Mouse (Mus musculus) retina, postnatal 1 day (tissue): ENCODE data around the gene Maml1.

Experiments
- DNase-seq: peaks from one replicate; pipeline ENCODE4 v3.0.0-alpha.2; 2012

The Maml1 gene

DNA sequence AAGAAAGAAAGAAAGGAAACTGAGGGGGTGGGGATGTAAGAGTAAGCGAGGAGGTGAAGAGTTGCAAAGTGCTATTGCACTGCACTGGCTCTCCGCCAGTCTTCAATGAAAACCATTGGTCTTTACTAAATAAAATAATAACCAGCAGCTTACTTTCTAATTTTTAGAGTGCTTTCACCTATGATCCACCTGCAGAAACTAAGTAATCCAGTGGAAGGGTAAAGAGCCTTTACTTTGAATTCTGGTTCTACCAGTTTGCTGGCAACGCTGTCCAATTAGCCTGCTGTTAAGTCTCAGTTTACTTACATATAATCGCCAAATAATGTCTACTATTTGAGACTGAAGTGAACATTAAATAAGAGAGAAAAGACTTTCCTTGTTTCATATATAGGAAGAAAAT is 13.1 kb downstream of the Maml1 start:
- DNase-seq, result no peak

DNA sequence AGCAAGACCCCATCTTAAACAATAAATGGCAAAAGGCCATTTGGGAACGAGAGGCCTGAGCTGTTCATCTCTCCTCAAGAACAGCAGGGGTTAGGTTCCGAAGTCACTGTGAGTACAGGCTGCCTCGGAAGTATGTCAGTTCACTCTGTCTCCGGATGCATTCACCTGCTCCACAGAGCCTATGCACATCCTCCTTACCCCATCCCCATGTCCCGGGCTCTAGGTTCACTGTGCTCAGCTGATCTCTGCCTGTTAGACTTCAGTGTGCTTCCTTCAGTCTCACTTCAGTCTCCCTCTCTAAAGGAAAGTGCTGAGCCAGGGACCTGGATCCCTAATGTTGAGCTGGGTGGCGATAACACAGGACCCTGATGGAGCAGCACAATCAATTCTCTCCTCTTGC is 14.4 kb downstream of the Maml1 start:
- no peak for DNase-seq

DNA sequence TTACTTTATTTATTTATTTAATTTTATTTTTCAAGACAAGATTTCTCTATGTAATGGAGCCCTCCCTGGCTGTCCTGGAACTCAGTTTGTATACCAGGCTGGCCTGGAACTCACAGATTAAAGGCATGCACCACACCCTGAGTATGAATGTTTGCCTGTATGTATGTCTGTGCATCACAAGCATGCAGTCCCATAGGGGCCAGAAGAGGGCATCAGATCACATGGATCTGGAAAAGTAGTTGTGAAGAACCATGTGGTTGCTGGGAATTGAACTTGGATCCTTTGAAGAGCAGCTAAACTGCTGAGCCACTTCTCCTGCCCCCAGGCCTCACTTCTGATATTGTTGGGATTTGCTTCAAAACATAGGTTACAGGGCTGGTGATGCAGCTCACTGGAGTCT is 15.1 kb downstream of the Maml1 start:
- no peak for DNase-seq

DNA sequence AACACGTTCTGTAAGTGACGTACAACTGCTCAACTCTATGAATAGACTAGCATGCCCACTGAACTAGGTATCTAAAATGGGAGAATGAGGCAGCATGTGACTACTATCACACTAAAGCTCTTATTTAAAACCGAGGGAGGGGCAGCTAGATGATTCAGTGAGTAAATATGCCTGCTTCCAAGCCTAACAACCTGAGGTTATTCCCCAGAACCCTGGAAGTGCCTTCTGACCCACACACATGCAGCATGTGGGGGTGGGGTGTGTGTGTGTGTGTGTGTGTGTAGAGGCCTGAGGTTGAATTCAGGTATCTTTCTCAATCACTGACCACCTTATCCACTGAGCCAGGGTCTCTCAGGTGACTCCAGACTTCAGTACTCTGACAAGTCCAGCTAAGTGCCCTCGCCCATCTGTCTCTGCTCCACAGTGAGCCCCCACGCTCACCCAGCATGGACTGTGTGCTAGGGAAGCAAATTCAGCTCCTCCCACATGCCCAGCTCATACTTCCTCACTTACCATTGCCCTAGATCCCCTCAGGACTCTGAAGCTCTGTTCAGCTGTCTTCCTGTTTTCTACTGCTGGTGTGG is 16.5 kb downstream of the Maml1 start:
- no peak for DNase-seq

DNA sequence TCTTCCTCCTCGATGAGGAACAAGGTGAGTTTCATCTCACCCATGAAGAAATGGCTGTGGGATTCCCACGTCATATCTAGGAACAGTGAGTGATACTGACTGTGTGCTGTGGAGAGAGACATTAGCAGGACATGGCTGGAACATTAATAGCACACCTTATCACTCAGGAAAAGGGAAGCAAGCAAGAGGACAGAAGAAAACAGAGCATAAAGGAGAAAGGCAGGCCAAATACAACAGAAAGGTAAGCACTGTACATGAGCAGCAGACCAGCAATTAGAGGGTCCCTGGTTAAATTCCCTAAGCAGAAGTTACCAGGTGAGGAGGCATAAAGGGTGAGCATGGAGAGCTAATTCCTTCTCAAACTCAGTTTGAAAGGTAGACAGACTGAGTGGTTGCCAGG is 17.0 kb downstream of the Maml1 start:
- DNase-seq, result no peak

DNA sequence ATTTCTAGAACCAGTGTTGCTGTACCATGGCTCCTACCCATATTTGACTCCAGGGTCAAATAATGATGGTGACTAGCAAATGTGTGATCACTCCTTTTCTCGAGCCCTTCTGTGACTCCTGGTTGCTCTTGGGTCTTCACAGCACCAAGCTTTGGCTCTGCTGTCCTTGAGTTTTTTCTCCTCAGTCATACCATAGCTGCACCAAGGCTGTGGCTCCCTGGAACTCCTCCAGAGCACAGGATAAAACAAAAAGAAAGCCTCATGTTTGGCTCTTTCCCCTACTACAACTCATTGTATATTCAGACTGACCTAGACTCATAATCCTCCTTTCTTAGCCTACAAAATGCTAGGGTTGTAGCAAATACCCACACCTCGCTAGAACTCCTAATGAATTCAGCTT is 19.3 kb downstream of the Maml1 start:
- DNase-seq, result no peak

DNA sequence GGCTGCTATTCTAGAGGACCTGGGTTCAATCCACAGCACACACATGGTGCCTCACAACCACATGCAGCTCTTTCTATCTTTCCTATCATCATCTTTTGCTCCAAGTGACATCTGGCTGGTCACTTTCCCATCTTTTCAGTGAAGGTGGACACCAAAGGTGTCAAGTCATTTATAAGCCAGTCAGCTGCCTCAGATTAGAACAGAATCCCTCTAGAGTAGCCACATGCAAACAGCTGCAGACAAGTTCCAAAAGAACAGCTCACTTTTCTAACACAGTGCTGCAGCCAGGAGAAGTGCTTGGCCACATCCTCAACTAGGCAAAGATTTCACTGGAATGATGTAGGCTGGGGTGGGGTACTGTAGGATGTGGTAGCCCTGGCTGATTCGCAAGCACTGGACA is 22.2 kb downstream of the Maml1 start:
- no peak for DNase-seq

DNA sequence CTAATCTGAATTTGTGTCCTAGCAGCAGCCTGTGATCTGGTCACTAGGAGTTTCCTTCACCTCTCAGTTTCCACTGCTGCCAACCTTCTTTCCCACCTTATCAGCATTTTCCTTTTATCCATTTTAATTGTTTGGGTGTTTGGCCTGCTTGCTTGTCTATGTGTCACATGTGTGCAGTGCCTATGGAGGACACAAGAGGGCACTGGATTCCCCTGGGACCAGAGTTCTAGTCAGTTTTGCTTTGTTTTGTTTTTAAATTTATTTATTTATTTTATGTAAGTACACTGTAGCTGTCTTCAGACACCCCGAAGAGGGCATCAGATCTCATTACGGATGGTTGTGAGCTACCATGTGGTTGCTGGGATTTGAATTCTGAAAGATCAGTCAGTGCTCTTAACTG is 22.9 kb downstream of the Maml1 start:
- DNase-seq, result peak; percentile 39

DNA sequence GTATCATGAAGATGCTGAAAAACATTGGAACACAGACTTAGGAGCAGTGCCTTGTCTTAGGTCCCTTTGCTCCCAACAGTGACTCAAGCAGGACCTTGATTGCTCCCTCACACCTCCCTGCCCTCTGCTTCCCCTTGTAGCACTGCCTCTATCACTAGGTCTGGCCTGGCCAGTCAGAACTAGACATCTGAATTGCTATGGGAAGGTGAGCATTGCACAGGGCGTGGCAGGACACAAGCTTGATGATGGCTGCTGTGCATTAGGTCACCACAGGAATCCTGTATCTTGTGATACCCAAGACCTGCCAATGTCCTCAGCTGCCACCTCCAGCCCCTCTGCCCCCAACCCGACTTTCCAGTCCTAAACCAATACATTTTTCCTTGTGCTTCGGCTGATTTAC is 25.1 kb downstream of the Maml1 start:
- DNase-seq, result no peak

DNA sequence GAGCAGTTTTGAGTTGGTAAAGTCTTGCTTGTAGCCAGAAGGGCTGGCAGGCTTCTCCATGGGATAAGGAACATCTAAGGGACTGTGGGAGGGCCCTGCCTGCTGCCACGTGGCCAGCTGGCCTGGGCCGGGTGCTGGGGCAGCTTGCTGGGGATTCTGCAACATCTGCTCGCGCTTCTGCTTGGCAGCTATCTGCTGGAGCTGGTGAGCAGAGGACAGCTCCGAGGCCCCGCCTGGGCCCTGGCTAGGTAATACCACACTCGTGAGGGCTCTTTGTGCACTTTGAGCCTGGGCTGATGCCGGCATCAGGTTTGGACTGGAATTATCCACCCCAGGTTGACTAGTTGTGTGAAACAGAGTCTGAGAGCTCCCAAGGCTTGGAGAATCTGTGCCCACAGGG is 26.2 kb downstream of the Maml1 start:
- DNase-seq, result no peak

DNA sequence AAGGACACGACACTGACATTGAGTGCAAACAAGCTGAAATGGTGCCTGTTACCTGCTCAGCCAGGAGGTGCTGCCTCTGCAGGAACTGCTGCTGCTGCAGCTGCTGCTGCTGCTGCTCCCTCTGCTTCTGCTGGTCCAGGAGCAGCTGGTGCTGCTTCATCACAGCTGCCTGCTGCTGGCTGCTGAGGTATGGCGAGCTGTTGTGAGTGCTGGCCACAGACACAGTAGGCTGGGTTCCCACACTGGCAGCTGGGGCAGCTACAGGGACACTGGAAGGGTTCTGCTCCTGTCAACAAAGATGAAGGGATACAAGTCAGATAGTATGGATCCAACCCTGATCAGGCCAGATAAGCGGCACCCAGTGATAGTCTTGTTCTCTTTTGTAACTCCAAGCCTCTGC is 28.9 kb downstream of the Maml1 start:
- no peak for DNase-seq

DNA sequence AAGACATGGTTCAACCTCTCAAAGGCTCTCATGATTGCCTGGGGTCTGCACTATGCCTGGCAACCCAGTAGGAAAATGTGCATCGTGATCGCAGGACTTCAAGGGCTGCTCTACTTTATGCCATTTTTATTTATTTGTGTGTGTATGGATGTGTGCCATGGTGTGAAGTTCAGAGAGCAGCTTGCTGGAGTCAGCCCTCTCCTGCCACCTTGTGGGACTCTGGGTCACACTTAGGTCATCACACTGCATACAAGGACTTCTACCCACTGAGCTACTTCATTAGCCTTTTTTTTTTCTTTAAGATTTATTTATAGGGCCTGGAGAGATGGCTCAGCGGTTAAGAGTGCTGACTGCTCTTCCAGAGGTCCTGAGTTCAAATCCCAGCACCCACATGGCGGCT is 30.1 kb downstream of the Maml1 start:
- DNase-seq, result no peak

DNA sequence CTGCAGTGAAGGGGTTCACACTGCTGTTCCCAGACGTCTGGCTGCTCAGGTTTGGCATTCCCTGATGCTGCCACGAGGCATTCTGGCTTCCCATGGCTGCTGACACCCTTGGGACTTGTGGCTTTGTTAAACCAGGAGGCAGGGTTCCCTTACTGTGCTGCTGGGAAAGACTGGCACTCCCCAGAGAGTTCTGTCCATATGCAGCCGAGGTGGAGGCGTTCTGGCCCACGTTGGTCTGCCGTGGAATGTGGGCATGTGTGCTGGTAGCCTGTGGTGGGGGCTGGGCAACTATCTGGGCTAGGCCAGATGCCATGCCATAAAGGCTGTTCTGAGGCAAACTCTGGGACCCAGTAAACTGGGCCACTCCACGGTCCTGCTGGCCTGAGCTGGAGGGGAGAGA is 33.8 kb downstream of the Maml1 start:
- no peak for DNase-seq

DNA sequence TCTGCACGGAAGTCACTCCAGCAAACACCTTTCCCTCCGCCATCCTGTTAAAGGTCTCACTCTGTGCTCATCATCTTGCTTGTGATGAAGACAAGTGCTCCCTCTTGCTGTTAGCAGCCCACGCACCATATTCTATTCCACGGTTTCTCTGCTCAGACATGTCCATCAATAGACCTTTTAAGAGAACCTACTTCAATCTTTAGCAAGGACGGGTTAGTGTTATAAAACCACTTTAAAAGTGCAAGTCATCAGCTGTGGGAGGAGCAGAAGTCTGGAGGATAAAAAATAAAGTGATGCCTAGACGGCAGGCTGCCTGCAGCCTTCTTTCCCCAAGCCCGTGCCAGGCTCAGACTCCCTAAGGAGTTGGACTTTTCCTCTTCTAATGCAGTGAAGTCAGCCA is 35.5 kb downstream of the Maml1 start:
- no peak for DNase-seq

DNA sequence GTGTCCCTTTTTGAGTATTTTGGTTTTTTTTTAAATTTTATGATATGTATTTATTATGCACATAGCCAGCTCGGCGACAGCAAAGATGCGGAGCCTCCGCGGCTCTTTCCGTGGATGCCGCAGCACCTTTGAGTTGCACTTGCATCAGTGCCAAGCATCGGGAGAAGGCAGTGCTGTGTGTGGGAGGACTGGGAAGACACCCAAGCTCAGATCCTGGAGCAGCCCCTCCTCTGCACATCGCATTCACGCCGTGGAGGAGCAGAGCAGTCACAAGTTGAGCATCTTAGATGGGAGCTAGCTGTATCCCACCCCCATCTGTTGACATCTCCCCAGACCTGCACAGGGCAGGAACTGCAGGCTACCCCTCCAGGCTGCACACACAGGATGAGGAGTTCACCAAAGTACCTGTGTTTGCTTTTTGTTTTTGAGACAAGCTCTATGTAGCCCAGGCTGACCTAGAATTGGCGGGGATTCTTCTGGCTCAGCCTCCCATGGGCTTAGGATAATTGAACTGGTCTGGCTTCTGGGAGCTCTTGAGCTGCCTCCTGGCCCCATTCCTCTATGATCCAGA is 38.0 kb downstream of the Maml1 start:
- no peak for DNase-seq

DNA sequence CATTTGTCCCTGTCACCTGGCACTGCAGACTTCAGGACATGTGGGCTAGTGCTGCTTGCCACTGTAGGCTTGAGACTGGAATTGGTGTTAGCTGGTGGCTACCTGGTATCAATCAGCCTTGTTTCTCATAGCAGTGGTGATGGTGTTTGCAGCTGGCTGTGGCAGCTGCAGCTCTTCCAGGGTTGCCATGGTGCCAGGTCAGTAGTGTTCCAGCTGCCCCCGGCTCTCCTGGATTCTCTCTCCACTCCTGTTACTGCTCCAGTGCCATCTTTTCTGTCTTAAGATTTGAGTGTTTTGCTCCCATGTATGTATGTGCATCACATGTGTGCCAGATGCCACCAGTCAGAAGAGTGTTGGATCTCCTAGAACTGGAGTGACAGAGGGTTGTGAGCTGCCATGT is 38.7 kb downstream of the Maml1 start:
- DNase-seq, result no peak

DNA sequence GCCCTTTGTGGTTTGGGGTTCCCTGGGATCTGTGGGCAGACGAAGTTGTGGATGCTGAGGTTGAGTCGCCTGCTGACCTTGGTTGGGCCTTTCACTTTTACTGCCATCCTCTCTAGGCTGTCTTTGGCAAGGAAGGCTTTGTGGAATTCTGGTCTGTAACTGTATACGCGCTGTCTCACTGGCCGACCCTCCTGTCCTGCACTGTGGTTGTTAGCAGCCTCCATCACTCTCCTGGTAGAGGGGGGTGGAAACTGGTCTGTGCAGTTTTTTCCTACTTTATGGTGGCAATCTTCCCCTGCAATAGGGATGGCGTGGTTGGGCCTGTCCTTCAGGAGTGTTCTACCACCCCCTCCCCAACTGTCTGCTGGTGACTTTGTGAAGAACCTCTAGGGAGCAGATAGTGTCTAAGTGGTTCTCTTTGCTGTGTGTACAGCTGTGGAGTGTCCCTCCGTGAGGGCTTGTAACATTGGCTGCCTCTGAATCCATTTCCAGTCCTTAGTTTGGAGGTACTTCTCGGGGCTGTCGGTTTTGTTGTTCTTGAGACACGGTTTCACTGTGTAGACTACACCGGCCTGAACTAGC is 39.3 kb downstream of the Maml1 start:
- no peak for DNase-seq

DNA sequence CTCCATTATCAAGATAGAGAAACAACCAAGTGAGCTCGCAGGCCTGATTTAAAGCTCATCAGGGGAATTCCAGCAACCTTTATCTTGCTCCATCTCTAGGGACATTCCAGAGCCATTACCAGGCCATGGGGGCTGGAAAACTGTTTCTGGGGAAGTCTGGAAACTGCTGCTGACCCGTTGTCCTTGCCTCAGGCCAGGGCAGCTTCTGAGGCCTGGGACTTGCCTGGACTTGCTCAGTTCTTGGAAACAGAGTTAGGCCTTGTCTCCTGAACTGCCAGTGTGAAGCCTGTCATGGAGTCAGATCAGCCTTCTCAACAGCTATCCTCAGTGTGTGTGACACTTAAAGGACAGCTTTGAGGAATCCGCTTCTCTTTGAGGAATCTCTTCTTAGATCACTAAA is 39.9 kb downstream of the Maml1 start:
- DNase-seq, result no peak

DNA sequence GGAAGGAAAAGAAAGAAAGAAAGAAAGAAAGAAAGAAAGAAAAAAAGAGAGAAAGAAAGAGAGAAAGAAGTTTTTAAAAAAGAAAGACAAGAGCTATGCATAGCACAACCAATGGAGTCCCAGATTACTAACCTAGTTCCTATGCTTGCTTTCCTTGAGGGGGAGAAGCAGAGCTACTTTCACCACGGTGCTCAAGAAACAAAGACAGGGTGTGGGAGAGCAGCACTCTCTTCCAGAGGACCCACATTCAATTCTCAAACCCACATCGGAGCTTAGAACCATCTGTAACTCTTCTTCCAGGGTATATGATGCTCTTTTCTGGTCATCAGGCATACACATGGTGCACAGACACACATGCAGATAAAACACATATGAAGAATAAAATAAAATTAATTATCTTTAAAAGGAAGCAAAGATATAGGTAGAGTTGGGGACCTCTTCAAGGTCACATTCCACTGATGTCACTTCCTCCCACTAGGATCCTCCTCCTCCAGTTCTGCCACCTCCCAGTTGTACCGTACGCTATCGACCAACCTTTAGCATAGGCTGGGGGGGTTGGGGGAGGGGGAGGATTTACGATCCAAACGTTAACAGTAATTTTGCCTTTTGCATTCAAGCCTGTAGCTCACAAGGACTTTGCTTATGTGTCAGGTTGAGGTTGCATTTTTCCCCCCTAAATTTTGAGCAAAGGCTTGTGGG is 43.5 kb downstream of the Maml1 start:
- no peak for DNase-seq

DNA sequence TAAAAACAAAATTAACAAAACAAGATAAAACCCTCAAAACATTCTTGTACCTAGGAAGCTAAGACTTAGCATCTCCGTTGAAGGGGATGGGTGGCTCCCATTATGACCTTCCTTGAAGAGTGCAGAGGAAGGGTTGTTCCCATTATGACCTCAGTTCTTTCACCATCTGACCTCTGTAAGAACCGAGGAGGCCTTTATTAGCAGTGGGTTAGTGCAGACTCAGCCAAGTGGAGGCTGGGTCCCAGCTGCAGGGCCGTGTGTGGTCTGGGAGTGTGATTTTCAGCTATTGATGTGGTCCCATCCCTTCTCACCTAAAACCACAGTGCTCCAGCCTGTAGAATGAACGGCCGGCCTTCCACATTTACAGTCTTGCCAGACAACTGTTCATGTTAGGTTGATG is 46.8 kb downstream of the Maml1 start:
- no peak for DNase-seq

DNA sequence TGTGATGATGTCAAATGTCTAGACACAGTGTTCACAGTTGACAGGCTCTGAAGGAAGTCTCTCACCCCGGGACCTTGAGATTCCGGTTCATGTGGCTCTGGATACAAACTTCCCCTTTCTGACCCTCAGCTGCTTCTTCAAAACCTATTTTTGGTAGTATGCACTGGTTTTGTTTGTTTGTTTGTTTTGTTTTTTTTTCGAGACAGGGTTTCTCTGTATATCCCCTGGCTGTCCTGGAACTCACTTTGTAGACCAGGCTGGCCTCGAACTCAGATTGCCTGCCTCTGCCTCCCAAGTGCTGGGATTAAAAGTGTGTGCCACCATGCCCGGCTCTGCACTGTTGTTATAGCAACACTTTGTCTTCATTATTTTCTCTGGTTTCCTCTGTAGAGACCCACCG is 48.2 kb downstream of the Maml1 start:
- DNase-seq, result no peak

DNA sequence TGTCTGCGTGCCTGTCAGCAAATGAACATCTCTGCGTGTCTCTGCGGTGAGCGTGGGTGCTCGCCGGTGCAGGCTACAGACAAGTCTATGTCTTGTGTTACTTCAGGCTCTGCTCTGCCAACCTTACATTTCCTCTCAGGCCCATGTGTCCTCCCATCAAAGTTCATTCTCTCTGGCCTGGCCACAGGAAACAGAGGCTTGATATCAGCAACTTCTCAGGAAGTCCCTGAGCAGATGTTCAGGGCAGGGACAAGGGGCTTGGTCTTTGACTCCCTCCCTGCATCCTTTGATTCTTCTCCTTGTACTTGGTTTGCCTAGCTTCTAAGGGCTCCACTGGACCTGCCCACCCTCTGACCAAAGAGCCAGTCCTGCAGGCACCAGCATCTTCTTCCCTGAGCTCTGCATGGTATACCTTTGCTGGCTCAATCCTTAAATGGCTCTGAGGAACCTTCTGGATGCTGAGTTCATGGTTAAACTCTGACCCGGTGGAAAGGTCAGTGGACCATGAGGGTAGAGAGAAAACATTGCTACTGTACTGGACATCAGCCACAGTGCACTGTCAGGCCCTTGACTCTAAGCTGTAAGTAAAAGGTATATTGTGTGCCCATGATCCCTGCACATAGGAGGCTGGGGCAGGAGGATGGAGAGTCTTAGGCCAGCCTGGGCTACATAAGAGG is 51.7 kb downstream of the Maml1 start:
- DNase-seq, result no peak

DNA sequence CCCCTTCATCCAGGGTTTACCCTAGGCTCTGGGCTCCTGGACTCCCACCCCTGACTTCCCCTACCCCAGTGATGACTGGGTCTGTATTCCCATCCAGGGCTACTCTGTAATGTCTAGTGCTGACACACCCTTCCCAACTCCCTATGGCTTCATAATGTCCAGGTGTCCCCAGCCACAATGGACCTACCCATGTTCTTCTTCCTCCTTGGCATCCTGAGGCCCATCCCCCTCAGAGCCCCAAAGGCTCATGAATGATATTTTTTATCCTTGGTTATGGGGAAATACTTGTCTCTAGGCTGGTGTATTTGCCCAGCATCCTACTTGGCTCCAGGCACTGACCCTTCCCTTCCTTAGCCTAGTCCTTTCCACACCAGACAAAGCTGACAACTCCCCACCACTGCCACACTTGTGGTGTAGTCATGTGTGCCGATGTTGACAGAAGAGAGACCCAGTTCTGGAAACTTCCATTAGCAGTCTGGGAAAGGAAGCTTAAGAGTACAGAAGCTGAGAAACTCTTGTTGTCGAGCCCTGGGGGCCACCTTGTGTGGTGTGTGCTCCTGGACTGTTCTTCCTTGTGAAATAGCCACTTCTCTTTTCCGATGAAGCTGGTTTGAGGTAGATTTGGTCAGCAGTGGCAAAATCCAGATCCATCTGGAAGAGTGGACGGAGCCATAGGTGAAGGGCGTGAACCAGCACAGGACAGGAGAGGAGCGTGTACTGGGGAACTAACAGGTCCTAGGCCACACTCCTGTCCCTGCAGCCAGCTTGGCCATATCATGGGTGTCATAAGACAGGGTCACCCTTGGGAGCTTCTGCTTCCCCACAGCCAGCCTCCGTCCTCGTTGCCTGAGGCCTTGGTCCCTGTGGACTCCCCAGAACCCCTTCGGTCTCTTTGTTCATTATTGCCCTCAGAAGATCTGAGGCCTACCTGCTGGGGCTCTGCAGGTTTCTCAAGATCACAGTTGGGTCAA is 53.0 kb downstream of the Maml1 start:
- DNase-seq, result no peak
